ENCODE assay signal across 8 mouse cellular contexts in the genomic region with DNA sequence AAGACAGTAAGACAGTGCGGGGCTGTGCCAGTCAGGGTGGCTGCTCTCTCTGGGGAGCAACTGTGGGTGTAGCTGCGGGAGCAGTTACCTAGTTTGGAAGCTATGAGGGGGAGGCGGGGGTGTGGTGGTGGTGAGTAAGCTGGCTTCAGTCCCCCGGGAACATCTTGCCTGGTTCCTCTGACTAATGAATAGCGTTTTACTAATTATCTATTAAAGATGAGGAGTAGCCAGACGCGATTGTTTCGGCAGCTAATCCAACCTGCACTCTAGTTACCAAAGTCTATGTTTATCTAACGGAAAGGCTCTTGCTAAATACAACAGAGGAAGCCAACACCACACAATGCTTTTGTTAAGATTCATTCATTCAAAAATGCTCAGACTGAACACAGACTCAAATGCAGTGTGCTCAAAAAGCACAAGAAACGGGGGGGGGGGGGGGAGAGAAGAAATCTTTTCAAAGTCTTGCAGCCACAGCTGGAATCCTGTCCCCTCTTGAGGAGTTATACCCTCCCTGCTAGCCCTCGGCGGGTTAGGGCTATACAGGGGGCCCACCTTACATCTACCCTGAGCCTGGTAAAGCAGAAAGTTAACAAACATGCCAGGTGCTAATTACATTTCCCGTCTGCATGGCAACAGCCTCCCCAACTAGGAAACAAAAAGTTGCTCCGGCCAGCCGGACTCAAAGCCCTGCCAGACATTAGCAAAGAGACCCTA. TPM values are rescaled to one million over a fixed set of nuclear protein-coding genes. Genes with fewer than 3 reads are reported as not detected.
DNase-seq lines count a peak whose midpoint lies in the region; ATAC-seq and TF ChIP-seq lines count a peak whose summit lies in the region.

No protein-coding gene starts in this region.

- peak overlapping the region; percentile 96 for H3K4me2 ChIP-seq in embryonic facial prominence, embryonic 14.5 days (ENCODE audit: low read depth, low read length)

- H3K27me3 ChIP-seq in embryonic facial prominence, embryonic 14.5 days (replicated peaks; ENCODE audit: control insufficient read depth, insufficient read depth, low read length) = no peaks in the 10 kb centered on the region

- peak; percentile 63 for DNase-seq in layer of hippocampus, adult 11-12 months (ENCODE audit: low spot score)
- no peak for DNase-seq in layer of hippocampus, postnatal 10 days (ENCODE audit: low spot score in 2 of 2)
- no peak for DNase-seq in ES-E14 (ENCODE audit: low read depth, low spot score)
- DNase-seq in embryonic facial prominence, embryonic 14.5 days (ENCODE audit: low spot score) = peak; percentile 61
- peak; percentile 52 to 66 for DNase-seq in layer of hippocampus, postnatal 36 days
- peak; percentile 19 for DNase-seq in neural tube, embryonic 10.5 days (ENCODE audit: extremely low spot score, low spot score)
- no peak for DNase-seq in gastrocnemius, postnatal 4 days (ENCODE audit: low spot score in 2 of 2)

- no peak for ATAC-seq in embryonic facial prominence, embryonic 14.5 days (ENCODE audit: low read depth)
- ATAC-seq in erythroid progenitor cell, adult 5-6 weeks (replicated peaks; ENCODE audit: low FRiP score, poor library complexity, severe bottlenecking) = no peak

- peaks cover 8% of the 10 kb centered on the region; the same call in 1 of the 2 replicates for H3K36me3 ChIP-seq in ES-E14 (ENCODE audit: control insufficient read depth, insufficient read depth, low read length, poor library complexity, severe bottlenecking)
- H3K36me3 ChIP-seq in embryonic facial prominence, embryonic 14.5 days (ENCODE audit: control insufficient read depth, insufficient read depth, low read length) = peaks cover 29% of the 10 kb centered on the region

- no peak overlapping the region for H3K27ac ChIP-seq in ES-E14 (ENCODE audit: insufficient read depth, low read depth, low read length, poor library complexity, severe bottlenecking)
- 0 out of 2 replicates have a peak overlapping the region, but pooled peaks have one; percentile 44 for H3K27ac ChIP-seq in embryonic facial prominence, embryonic 14.5 days (replicated peaks; ENCODE audit: low read depth, low read length)

- no peaks in the 10 kb centered on the region for H3K9me3 ChIP-seq in ES-E14 (ENCODE audit: control insufficient read depth, insufficient read depth, low read depth, low read length)
- H3K9me3 ChIP-seq in embryonic facial prominence, embryonic 14.5 days (ENCODE audit: control insufficient read depth, low read length) = no peaks in the 10 kb centered on the region

- no peaks in the 10 kb centered on the region for H3K4me1 ChIP-seq in ES-E14 (ENCODE audit: control insufficient read depth in 2 of 2, insufficient read depth in 2 of 2, low read length in 2 of 2, poor library complexity in 1 of 2)
- peaks cover 9% of the 10 kb centered on the region; the same call in 1 of the 2 replicates for H3K4me1 ChIP-seq in embryonic facial prominence, embryonic 14.5 days (ENCODE audit: control insufficient read depth, insufficient read depth, low read length)

- in situ Hi-C loops in ES-E14 (cut with MboI; ENCODE audit: low sequenced_read_pairs in 2 of 2, unreplicated experiment in 2 of 2) = no loop called here

- 1% methylated on average over 15 of the region's 15 CpGs for WGBS in embryonic facial prominence, embryonic 14.5 days

- H3K9ac ChIP-seq in ES-E14 (ENCODE audit: insufficient read depth, low read depth, low read length, poor library complexity, severe bottlenecking) = peak overlapping the region; percentile 77
- H3K9ac ChIP-seq in embryonic facial prominence, embryonic 14.5 days (ENCODE audit: low read depth, low read length) = peak overlapping the region; percentile 78

- H3K4me3 ChIP-seq in ES-E14 (ENCODE audit: insufficient read depth in 1 of 2, low read depth in 1 of 2, low read length in 2 of 2, poor library complexity in 1 of 2, severe bottlenecking in 1 of 2) = peak overlapping the region; percentile 82 to 95
- peak overlapping the region; percentile 96 for H3K4me3 ChIP-seq in embryonic facial prominence, embryonic 14.5 days (ENCODE audit: low read depth, low read length)

TF ChIP-seq in ES-E14, 5 proteins besides CTCF, POLR2A, EP300 and RAD21:
- TF ChIP-seq ZNF384 (IDR thresholded peaks at IDR 0.05; ENCODE audit: low read depth, low read length) (no peak), ZC3H11A (IDR thresholded peaks at IDR 0.05; ENCODE audit: borderline replicate concordance, low read depth, low read length) (no peak), MAFK (IDR thresholded peaks at IDR 0.05; ENCODE audit: insufficient read depth, low read depth, low read length) (no peak), HCFC1 (IDR thresholded peaks at IDR 0.05; ENCODE audit: borderline replicate concordance, insufficient read depth, low read length) (no peak), CHD2 (IDR thresholded peaks at IDR 0.05; ENCODE audit: low read depth, low read length) (no peak)

RNA-seq across cellular contexts. Expression of gene Dpy19l3, which starts 0.8 kb away (rescaled TPM):
- 10 to 100 TPM; 83.6 to 84.5 TPM for total RNA-seq in layer of hippocampus, postnatal 10 days (2021)
- total RNA-seq in ES-E14 (2012; rRNA removed) = 39.5 and 55.3 TPM in 2 replicates
- 34.9 and 38.9 TPM in 2 replicates for polyA plus RNA-seq in embryonic facial prominence, embryonic 14.5 days (2014; fragmentation: Nextera tagmentation; extraction: Ambion mirVana)
- 100 to 1,000 TPM in 1 of 2 experiments, 10 to 100 TPM in 1; 93.5 to 103 TPM for total RNA-seq in layer of hippocampus, postnatal 36 days (2021)
- total RNA-seq in gastrocnemius, postnatal 4 days (2021) = 10 to 100 TPM; 19.1 to 23.2 TPM
- total RNA-seq in erythroid progenitor cell, adult 5-6 weeks (2015; ENCODE audit: low replicate concordance) = 4.2 and 5.0 TPM in 2 replicates
- total RNA-seq in erythroid progenitor cell, adult 5-6 weeks (2017; ENCODE audit: low replicate concordance) = 1.0 and 12.7 TPM in 2 replicates

RNA-seq across cellular contexts. Expression of gene Zfp507, which starts 49.3 kb away (rescaled TPM):
- total RNA-seq in layer of hippocampus, postnatal 10 days (2021) = 10 to 100 TPM; 32.2 to 33.1 TPM
- 25.8 and 33.6 TPM in 2 replicates for total RNA-seq in ES-E14 (2012; rRNA removed)
- polyA plus RNA-seq in embryonic facial prominence, embryonic 14.5 days (2014; fragmentation: Nextera tagmentation; extraction: Ambion mirVana) = 17.8 TPM in 2 replicates
- total RNA-seq in layer of hippocampus, postnatal 36 days (2021) = 10 to 100 TPM; 27.7 to 34.1 TPM
- total RNA-seq in gastrocnemius, postnatal 4 days (2021) = 10 to 100 TPM; 31.8 to 32.5 TPM
- 6.8 and 8.8 TPM in 2 replicates for total RNA-seq in erythroid progenitor cell, adult 5-6 weeks (2015; ENCODE audit: low replicate concordance)
- total RNA-seq in erythroid progenitor cell, adult 5-6 weeks (2017; ENCODE audit: low replicate concordance) = 8.1 and 15.9 TPM in 2 replicates

Comparison
In these comparisons a context has a peak if more than half of its experiments do, and no peak if none do; other contexts are left out.
1. DNase-seq: peak in layer of hippocampus, adult 11-12 months (single experiment), embryonic facial prominence, embryonic 14.5 days (single experiment), layer of hippocampus, postnatal 36 days (2 of 2) and neural tube, embryonic 10.5 days (single experiment); none in layer of hippocampus, postnatal 10 days (0 of 2), ES-E14 (single experiment) and gastrocnemius, postnatal 4 days (0 of 2).